Mouse (Mus musculus): ENCODE data around the gene Scg3.
"Not testable (repeated sequence)": the region's sequence is repeated elsewhere in the genome, so short reads cannot be mapped to it uniquely, and the experiment has no call there.

Gene Scg3

DNA sequence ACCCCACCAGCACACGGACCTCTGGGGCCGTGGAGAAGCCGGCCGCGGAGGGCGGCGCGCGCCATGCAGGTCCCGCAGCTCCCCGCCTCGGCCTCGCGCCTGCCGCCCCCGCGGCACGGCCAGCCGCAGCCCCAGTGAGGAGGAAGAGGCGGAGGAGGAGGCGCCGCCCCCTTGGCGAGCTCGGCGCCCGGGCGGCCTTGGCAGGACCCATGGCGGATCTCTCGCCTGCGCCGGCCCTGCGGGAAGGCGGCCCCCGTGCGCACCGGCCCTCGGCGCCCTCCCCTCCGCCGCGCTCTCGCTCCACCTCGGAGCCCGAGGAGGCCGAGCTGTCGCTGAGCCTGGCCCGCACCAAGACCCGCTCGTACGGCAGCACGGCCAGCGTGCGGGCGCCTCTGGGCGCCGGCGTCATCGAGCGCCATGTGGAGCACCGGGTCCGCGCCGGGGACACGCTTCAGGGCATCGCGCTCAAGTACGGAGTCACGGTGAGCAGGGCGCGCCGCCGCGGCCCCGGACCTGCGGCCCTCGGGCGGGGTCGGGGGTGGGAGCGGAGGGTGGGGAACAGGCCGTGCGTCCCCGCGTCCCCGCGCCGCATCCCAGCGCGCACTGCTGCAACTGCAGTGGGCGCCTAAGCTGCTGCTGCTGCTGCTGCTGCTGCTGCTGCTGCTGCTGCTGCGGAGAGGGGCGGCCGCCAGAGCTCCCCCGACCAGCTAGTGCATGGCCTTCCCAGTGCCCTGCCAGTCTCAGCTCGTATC lies 58.1 kb downstream of the Scg3 start, which contains the start of gene Lysmd2:
Gene Lysmd2, plus strand, starts transcription at position 186 of the 752 bp plus-strand sequence.
- peak; percentile 76 for DNase-seq

DNA sequence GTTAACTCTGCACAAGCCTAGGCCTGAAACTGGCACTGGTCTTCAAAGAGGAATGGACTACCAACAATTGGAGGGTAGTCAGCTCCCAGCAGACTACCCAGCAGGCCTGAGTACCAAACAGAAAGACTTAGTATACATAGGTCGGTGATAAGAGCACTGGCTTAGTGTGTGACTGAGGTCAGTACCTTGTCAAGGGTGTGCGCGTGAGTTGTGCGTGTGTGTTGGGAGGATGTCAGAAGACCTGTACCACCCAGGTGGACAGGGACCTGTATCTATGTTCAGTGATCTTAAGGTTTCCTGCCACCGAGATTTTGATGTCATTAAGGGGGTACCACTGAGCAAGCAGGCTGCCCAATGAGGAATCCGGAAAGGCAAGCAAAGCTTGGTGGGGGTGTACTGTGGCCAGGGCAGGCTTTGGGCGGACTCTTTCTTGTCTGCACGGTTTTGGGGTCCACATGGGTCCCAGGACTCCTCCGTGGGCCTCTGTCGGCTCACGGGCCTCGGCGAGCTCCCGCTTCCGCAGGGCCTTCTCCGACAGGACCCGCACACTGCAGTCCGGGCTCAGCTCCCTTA lies 58.8 kb downstream of the Scg3 start:
- no peak for DNase-seq

DNA sequence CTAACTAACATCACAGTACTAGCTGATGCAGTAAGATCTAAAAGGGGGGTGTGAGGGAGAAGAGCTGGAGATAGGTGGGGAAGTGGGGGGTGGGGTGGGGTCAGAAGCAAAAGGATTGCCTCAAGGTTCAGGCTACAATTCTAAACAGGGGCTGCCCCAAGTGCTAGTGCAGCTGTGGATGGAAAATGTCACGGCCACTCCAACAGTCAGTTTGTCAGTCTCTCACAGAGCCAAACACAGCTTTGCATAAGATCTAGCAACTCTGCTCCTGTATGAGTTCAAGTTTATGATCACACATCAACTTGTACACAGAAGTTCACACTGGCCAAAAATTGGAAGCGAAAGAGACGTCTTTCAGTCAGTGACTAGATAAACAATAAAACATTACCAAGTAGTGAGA lies 62.4 kb downstream of the Scg3 start:
- no peak for DNase-seq

DNA sequence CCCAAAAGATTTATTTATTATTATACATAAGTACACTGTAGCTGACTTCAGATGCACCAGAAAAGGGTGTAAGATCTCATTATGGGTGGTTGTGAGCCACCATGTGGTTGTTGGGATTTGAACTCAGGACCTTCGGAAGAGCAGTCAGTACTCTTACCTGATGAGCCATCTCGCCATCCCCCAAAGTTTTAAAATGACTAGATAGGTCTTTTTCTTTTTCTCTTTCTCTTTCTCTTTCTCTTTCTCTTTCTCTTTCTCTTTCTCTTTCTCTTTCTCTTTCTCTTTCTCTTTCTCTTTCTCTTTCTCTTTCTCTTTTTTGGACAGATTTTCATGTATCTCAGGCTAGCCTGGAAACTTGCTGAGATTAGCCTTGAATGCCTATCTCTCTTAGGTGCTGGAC lies 64.1 kb downstream of the Scg3 start:
- DNase-seq: not testable (repeated sequence)

DNA sequence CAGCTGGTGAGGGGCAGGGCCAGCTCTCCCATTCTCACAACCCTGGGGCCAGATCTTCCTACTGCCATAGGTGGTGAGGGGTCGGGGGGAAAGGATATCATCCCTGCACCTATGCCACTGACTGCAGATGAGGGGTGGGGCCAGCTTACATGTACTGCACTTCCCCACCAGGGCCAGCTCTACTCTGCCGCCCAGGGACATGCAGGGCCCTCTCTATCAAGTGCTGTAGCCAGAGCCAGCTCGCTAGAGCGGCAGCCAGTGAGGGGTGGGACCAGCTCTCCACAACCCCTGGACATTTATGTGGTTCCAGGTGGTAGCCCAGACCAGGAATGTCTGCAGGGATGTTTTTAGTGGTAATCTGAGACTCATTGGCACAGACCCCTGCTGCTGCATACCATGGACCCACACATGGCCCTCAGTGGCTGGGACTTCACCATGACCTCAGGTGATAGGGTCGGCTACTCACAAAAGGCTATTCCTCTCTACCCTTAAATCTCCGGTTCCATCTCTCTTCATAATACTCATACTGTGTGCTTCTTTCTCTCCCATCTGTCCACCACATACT lies 64.9 kb downstream of the Scg3 start:
- no peak for DNase-seq

DNA sequence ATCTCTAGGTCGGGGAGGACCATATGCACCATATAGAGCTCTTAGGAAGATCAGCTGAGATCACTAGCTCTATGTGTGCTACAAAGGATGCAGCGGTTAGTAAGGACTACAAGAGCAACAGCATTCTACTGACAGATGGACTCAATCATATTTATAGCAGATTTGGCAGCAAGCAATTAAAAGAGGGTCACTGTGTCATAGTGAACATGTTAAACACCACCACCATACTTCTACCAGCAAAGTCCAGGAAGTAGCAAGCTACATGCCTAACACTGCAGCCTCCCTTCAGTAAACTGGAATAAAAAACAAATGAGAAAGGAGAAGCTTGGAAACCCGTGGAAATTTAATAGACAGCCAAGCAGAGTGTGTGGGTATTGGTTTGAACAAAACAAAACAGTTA lies 67.3 kb downstream of the Scg3 start:
- peak; percentile 9 for DNase-seq

DNA sequence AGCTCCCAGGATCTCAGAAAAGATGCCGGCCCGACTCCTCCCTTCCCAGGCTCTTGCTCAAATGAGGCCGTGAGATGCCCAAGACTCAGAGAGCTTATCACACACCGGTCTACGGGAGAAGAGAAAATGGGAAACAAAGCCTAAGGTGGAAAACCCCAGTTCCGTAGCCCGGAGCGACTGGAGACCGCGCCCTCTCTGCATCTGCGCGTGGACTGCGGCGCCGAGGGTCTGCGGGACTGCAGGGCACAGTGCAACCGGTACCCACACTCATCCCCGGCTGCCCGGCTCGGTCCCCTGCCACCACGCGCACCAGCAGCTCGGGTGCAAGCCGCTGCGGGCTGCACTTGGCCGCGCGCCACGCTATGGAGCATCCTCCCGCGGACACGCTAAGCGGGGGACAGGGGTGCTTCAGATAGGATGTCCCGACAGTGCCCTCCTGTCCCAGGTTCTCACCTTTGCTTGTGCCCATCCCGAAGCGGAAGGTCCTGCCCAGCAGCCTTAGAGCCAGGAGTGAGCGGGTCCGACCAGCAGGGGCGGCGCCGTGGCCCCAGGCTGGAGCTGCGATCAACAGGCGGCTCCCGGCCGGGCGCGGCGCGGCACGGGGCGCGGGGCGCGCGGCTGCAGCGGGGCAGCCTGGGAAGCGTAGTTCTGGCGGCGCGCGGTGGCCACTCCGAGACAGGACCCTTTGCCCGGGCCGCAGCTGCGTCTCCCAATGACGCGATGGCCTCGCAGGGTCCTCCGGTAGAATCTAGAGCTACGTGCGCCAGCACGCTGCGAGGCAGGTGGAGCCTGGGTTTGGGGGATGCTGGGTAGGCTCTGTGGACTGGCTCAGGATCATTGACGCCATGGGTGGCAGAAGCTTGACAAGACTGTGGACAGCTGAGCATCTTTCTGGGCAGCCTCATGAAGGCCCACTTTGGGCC lies 73.0 kb downstream of the Scg3 start, which contains the start of gene Tmod2:
Gene Tmod2, minus strand, starts transcription at position 755 of the 923 bp plus-strand sequence.
- peak; percentile 37 for DNase-seq

DNA sequence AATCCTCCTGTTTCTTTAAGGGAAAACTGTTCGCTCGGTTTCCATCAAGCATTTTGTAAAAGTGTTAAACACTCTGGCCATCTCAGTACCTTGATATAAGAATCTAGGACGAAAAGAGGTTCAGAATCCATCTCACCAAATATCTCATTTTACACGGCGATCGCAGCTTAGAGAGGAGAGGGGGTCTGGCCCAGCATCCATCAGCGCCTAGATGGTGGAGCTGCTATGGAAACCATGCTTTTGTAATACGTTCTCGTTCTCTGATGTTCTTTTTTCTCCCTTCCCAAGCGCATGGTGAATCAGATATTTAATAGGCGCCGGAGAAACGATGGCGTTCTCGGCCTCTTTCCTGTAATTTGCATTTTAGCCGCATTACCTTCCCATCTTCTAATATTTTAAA lies 73.9 kb downstream of the Scg3 start:
- DNase-seq: no peak

DNA sequence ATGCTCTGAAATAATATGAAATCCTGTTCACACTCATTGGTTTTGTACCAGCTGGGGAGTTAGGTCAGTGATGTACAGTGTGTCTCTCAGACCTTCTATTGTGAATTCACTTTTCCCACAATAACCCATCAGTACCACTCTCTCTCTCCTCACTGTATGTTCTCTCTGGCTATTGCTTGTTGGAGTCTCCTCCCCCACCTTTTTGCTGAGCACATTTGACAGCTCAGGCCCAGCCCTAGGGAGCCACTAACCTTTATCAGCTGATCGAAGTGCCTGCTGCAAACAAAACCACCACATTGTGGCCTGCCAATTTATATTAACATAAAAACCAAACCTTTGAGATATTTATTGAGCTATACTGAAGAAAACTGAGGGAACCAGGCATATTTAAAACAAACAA lies 74.4 kb downstream of the Scg3 start:
- DNase-seq: no peak

DNA sequence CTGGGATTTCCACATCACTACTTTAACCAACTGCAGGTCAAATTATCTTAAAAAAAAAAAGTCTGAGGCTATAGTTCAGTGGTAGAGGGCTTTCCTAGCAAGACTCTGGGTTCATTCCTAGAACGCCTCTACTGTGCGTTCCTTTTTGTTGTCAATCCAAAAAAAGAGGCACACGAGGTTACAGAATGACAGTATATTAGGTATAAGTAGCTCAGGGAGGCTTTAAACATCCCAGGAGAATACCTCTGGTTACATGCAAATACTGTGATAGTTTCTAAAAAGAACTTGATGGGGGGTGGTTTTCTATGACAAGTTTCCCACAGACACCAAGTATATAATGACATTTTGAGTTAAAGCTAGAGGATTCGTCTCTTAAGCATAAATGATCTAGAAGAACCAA lies 76.4 kb downstream of the Scg3 start:
- no peak for DNase-seq

DNA sequence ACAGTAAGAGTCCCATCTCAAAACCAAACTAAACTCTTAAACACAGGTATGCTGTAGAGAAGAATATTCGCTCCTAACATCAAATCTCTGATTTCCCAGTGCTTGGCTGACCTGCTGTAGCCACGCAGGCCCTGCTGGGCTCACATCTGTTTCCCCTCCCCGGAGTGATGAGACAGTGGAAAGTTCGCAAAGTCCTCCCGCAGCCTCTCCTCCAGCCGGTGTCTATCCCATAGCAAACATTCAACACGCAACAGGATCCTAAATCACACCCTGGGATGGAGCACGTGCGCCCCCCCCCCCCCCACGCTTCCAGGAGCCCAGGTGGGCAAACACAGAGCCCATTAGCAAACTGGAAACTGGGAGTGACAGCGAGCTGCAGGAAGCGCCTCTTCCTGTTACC lies 82.3 kb downstream of the Scg3 start:
- DNase-seq: no peak

DNA sequence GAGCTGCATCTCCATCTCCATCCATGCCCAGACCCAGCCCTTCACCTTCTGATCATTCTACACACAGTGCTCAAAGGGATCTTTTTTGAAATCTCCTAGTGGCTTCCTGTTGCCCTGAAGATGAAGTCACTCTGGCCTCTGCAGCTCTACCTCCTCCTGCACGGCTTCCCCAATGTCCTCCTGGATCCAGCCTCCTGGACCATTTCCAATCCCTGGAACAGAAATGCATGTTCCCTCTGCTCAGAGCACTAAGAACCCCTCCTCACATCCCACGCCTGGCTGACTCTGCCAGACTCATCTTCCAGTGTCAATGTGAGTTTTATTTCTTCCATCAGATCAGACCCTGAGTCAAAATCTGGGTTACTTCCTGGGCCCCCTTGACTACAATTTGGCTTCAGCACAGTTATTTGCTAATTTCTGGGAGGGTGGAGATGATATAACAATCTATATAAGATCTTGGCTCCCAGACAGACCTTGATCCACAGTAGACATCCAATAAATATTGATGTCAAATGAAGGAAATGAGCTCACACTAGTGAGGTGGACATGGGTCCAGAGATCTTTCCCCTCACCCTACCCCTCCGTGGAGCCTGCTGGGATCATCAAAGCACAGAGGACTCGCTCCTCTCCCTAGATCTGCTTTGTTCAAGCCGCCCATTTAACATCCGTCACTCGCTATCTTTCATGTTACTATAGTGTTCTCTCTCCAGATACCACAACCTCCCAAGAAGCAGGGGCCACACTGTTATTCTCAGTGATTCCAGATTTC lies 83.5 kb downstream of the Scg3 start:
- DNase-seq: no peak

DNA sequence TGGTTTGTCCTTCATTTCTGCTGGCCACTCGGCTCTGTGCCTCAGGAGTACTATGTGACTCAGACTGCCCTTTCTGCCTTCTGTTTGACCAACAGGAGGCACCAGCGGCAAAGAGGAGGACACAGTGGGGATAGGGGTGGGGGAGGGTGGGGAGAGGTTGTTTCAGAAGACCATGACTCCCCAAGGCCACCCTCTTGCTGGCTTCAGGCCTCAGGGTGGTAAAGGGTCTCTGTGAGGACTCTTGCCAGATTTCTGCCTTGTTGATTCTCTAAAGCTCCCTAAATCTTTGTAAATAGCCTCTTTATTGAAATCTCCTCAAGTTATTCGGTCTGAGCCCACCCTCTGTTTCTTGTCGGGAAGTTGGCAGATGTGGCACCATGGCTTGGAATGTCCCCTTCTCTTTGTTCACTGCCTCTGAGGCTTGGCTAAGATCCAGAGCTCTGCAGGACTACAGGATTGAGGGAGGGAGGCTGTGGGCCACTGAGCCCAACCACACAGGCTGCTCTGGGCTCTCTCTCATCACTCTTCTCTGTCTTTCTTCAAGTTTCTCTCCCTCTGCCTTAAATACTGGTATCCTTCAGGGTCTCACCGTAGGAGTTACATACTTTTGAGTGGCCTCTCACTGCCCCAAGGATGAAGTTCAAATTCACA lies 84.5 kb downstream of the Scg3 start:
- peak; percentile 12 for DNase-seq

DNA sequence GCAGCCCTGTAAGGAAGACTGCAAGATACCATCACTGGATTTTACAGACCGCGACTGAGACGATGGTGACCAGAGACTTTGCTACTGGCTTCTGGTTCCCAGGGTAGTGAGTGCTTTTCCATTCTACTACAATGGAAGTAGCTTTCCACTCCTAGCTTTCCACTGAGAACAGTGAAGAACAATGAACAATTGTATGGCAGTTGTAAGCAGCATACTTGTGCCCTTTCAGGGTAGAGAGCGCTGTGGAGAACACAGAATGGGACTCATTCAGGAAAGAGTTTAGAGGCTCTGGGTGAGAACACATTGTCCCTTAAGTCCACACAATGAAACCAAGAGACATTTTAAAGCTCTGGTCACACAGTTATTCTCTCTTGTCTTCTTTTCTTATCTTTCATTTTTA lies 86.3 kb downstream of the Scg3 start:
- no peak for DNase-seq

DNA sequence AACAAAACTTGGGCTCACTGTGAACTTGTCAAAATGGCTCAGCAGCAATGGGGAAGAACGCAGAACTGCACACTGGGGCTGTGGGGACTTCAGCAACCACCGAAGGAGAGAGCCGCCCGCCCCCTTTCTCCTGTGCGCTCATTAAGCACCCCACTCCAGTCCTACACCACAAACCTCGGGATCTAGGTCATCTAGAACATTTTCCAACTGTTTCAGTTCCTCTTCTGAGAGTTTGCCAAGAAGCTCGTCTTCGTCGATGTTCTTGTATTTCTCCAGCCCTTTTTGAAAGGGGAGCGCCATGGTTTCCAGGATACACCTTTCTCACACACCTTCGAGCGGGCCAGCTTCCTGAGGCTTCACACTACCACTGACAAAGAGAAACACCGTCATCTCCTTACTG lies 86.8 kb downstream of the Scg3 start:
- no peak for DNase-seq

DNA sequence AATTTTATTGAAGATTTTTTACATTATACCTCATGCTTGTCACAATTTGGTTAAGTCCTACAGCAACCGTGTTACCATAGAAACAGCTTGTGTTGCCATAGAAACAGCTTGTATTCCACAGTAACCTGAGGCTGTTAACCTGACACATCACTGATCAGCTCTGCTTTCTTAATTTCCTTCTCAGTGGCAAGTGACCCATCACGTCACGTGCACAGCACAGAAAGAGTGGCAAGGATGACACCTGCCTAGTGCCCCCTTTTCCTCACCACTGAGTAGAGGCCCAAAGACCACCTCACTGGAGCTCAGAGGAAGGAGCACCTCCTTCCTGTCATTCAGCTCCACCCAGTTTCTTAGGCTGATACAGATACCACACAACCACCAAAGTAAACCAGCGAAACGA lies 90.4 kb downstream of the Scg3 start:
- no peak for DNase-seq
